ENCODE assay signal across 13 mouse cellular contexts in the genomic region with DNA sequence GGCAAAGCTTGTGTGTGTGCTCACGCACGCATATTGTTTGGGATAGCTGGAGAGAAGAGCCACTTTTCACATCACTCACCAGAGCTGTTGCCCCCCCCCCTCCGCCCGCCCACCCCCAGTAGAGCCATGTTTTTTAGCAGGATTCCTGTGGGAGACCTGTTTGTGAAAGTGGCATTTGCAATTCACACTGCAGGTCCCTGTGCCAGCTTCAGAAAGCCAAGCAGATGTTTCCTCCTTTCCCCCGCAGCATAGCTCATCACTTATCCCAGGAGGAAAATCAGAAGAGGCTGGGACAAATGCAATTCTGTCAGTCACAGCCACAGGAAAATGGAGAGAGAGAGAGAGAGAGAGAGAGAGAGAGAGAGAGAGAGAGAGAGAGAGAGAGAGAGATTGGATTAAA.
DNase-seq lines count a peak whose midpoint lies in the region; ATAC-seq lines count a peak whose summit lies in the region.
"Had no signal": no experiment of that assay in that cellular context is flagged by ENCODE, and none has a peak within 500 bp of the region (broad histone marks: within the 10 kb centered on the region; RNA-seq: fewer than 3 reads in every experiment).

No protein-coding gene starts in this region.

- ATAC-seq in forebrain, embryonic 15.5 days (replicated peaks), result no peak
- ATAC-seq in lung, embryonic 16.5 days (ENCODE audit: low read depth), result no peak
- ATAC-seq in hindbrain, embryonic 13.5 days (ENCODE audit: low FRiP score), result no peak; the same call in 1 of the 2 replicates
- no peak for ATAC-seq in megakaryocyte progenitor cell, adult 5-6 weeks (replicated peaks; ENCODE audit: poor library complexity)

- no peak for DNase-seq in forebrain, embryonic 10.5 days (ENCODE audit: extremely low spot score, low spot score)
- no peak for DNase-seq in lung, postnatal 14 days
- DNase-seq in kidney, postnatal 4 days, result peak; percentile 10 to 30
- no peak for DNase-seq in thymus, postnatal 4 days
- DNase-seq: cerebellum, postnatal 14 days; heart, postnatal 10 days; thymus, postnatal 36 days had no signal

- H3K9me3 ChIP-seq in forebrain, embryonic 15.5 days, result no peaks in the 10 kb centered on the region
- no peaks in the 10 kb centered on the region for H3K9me3 ChIP-seq in forebrain, embryonic 10.5 days
- H3K9me3 ChIP-seq in lung, embryonic 16.5 days (ENCODE audit: control insufficient read depth, low read length), result no peaks in the 10 kb centered on the region
- H3K9me3 ChIP-seq in hindbrain, embryonic 13.5 days, result no peaks in the 10 kb centered on the region

- H3K4me3 ChIP-seq in forebrain, embryonic 15.5 days, result no peak overlapping the region
- no peak overlapping the region for H3K4me3 ChIP-seq in forebrain, embryonic 10.5 days
- H3K4me3 ChIP-seq in lung, embryonic 16.5 days (ENCODE audit: low read length), result no peak overlapping the region
- no peak overlapping the region for H3K4me3 ChIP-seq in hindbrain, embryonic 13.5 days
- H3K4me3 ChIP-seq: myocyte had no signal

- no peaks in the 10 kb centered on the region for H3K36me3 ChIP-seq in forebrain, embryonic 15.5 days
- no peaks in the 10 kb centered on the region for H3K36me3 ChIP-seq in forebrain, embryonic 10.5 days (replicated peaks)
- no peaks in the 10 kb centered on the region for H3K36me3 ChIP-seq in lung, embryonic 16.5 days (ENCODE audit: control insufficient read depth, insufficient read depth, low read length)
- no peaks in the 10 kb centered on the region for H3K36me3 ChIP-seq in hindbrain, embryonic 13.5 days

- peak overlapping the region; percentile 27; the same call in 1 of the 2 replicates for H3K27ac ChIP-seq in forebrain, embryonic 15.5 days (replicated peaks)
- no peak overlapping the region for H3K27ac ChIP-seq in forebrain, embryonic 10.5 days
- peak overlapping the region; percentile 27; the same call in 1 of the 2 replicates for H3K27ac ChIP-seq in lung, embryonic 16.5 days (ENCODE audit: low read length)
- H3K27ac ChIP-seq in hindbrain, embryonic 13.5 days, result peak overlapping the region; percentile 82
- H3K27ac ChIP-seq: liver, embryonic 14.5 days had no signal

- no peak overlapping the region for H3K9ac ChIP-seq in forebrain, embryonic 15.5 days (replicated peaks)
- peak overlapping the region; percentile 28; the same call in 1 of the 2 replicates for H3K9ac ChIP-seq in lung, embryonic 16.5 days (ENCODE audit: low read length)
- peak overlapping the region; percentile 43; the same call in 1 of the 2 replicates for H3K9ac ChIP-seq in hindbrain, embryonic 13.5 days
- H3K9ac ChIP-seq: liver, embryonic 14.5 days had no signal

- no peak overlapping the region for H3K4me2 ChIP-seq in forebrain, embryonic 15.5 days (replicated peaks)
- H3K4me2 ChIP-seq in lung, embryonic 16.5 days (ENCODE audit: low read depth, low read length), result no peak overlapping the region; the same call in 1 of the 2 replicates
- peak overlapping the region; percentile 33 for H3K4me2 ChIP-seq in hindbrain, embryonic 13.5 days

- 27% methylated on average over 5 of the region's 5 CpGs for WGBS in forebrain, embryonic 15.5 days
- 42% methylated on average over 5 of the region's 5 CpGs for WGBS in forebrain, embryonic 10.5 days
- 32% methylated on average over 5 of the region's 5 CpGs for WGBS in lung, embryonic 16.5 days
- 12% methylated on average over 5 of the region's 5 CpGs for WGBS in hindbrain, embryonic 13.5 days

- peaks cover 10% of the 10 kb centered on the region; the same call in 1 of the 2 replicates for H3K27me3 ChIP-seq in forebrain, embryonic 15.5 days
- peaks cover 38% of the 10 kb centered on the region for H3K27me3 ChIP-seq in forebrain, embryonic 10.5 days (ENCODE audit: poor library complexity, severe bottlenecking)
- peaks cover 11% of the 10 kb centered on the region for H3K27me3 ChIP-seq in lung, embryonic 16.5 days (ENCODE audit: control insufficient read depth, insufficient read depth, low read depth, low read length)
- H3K27me3 ChIP-seq in hindbrain, embryonic 13.5 days, result 0 out of 2 replicates have a peak, but pooled peaks cover 4% of the 10 kb centered on the region

- H3K4me1 ChIP-seq in forebrain, embryonic 15.5 days, result peaks cover 19% of the 10 kb centered on the region
- peaks cover 31% of the 10 kb centered on the region for H3K4me1 ChIP-seq in forebrain, embryonic 10.5 days
- no peaks in the 10 kb centered on the region; the same call in 1 of the 2 replicates for H3K4me1 ChIP-seq in lung, embryonic 16.5 days (replicated peaks; ENCODE audit: control insufficient read depth, insufficient read depth, low read length)
- peaks cover 36% of the 10 kb centered on the region for H3K4me1 ChIP-seq in hindbrain, embryonic 13.5 days (replicated peaks)

Comparison
In these comparisons a context has a peak if more than half of its experiments do, and no peak if none do; other contexts are left out.
1. DNase-seq: peak in kidney, postnatal 4 days (2 of 2); none in forebrain, embryonic 10.5 days (single experiment), lung, postnatal 14 days (single experiment) and thymus, postnatal 4 days (single experiment).